Mouse (Mus musculus) adrenal gland, adult 2 months (tissue): ENCODE measurements at regions not wholly inside any gene's neighbourhood (a gene's known extent, or its start where the extent isn't known, plus 50 kb on each side); places are given as distances from the start of the nearest gene placed in this dataset.
A peak's percentile ranks its signal among the peaks of the same experiment; 100 is the strongest.

Source experiments
- DNase-seq: peaks from one replicate; pipeline ENCODE4 v3.0.0; 2021

DNA sequence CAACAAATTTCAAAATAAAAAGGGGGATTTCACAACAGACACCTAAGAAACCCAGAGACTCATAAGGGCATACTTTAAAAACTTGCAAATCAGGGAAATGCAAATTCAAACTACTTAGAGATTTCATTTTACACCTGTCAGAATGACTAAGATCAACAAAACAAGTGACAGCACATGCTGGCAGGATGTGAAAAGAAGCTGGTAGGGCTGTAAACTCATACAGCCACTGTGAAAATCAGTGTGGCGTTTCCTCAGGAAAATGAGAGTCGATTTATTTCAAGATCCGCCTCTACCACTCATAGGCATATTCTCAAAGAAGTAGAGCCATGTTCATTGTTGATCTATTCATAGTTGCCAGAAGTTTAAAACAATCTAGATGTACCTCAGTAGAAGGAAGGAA, 133.6 kb upstream of the Veph1 start:
- DNase-seq = no peak

DNA sequence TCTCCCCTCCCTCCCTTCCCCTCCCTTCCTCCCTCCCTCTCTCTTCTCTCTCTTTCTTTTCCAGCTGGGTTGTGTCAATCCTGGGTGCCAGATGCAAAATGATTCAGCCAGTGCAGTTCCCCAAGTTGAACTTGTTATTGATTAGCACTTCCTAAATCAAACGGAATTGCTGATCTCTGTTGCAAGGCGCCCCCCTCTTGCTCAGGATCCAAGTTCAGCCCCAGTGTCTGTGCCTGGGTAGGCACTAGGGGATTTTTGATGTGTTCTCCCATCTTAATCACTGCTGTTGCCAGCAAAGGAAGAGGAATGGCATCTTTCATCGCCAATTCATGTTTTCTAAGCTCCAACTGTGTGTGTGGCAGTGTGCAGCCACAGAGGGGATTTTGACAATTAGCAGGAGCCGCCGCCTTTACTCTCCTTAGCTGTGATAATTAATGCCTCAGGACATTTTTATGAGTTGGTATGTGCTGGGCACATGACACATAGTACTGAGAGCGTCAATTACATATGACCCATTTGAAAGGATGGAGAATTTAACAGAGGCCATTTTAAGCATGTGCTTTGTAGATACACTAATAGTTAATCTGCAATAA, 125.9 kb upstream of the Veph1 start:
- DNase-seq = no peak

DNA sequence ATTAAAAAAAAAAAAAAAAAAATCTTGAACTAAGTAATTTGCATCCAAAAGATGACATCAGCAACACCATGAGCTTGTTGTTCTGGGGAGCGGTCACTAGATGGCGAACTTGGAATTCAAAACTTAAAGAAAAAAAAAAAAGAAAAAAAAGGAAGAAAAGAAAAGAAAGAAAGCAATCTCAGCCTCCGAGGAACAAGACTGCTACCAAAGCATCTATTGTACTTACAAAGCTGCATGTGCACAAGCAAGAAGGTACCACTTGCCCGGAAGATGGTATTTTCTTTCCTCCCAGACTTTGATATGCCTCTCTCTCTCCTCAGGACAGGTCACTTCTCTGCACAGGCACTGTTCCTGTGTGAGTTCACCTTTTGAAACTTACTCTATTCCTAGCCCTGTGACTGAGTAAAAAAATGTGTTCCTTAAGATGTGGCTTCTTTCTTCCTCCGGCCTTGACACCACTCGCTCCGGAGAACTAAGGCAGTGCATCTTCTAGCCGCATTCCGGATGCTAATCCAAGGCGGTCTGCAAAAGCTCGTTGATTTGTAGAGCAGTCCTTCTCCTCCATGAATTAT, 114.2 kb upstream of the Veph1 start:
- peak; percentile 16 for DNase-seq

DNA sequence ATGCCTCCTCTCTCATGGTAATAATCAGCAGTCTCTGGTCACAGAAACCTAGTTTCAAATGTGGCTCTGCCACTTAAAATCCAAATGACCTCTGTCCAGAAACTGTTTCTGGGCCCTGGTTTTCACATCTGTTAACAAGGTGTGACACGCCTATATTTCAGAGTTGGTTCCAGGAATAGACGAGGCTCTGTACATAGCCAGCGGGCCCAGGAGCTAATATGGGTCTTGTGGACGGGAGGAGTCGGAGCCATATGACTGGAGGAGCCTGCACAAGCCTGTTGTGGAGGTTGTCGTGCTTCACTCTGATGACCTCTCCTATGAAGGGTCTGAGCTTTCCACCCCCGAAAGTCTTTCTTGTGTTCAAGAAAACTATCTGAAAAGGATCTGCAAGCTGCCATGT, 112.2 kb upstream of the Veph1 start:
- no peak for DNase-seq

DNA sequence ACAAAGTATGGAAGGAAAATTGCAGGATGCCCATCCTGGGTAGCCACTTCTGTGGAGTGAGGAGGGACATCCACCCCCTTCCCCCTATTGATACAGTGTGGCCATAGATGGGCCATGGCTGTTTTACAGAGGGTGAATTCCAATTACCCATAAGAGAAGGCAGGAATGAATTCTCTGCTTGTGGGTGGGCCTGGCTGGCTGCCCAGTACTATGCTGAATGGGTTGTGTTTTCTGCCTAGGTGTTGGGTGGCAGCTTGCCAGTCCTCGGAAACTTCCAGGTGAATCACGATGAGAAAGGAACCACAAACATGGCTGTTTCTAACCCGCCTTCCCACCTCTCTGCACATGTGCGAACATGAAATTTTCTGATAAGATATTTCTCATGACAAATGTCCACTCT, 109.0 kb upstream of the Veph1 start:
- no peak for DNase-seq

DNA sequence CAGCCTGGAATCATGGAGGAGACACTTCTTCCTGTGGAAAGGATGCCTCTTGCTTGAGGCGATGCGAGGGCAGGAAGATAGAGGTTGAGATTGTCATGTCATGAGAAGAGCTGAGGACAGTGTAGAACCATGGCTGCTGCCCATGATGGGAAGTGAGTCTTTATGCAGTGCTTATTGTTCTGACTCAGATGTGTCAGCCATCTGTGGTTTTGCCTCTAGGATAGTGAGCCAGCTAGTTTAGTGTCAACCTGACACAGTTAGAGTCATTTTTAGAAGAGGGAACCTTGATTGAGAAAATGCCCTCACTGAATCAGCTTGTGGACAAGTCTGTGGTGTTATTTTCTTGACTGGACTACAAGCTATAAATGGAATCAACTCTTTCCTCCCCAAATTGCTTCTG, 107.1 kb upstream of the Veph1 start:
- DNase-seq = no peak

DNA sequence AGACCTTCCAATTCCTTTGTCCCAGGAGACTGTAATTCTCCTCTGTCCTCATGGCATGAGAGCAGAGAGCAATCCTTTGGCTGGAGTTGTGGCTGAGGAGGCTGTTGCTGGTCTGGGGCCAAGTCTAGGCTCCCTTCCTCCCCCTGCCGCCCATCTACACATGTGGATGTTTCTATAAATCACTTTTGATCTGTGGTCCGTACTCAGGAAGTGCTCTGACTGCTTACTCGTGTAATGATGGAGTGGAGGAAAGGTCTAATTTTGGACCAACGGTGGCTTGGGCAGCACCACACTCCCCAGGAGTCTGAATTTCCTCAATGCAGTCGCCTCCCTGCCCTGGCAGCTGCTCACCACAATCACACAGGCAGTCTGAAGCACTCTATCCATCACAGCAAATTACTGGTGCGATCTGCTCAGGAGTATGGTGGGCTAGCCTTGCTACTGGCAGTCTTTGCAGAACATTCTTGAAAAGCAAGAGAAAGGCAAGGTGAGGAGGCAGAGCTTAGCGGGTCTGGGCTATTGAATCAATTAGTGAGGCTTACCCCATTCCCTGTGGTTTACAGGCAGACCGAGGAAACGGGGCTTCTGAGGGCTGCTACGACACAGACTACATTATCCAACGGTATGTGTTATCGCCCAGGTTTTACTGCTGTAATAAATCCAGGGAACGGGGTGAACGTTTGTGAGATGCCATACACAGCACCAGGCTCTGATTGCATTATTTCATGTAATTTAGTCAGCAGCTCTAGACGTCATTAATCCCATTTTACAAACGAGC, 104.3 kb upstream of the Veph1 start:
- DNase-seq = no peak

DNA sequence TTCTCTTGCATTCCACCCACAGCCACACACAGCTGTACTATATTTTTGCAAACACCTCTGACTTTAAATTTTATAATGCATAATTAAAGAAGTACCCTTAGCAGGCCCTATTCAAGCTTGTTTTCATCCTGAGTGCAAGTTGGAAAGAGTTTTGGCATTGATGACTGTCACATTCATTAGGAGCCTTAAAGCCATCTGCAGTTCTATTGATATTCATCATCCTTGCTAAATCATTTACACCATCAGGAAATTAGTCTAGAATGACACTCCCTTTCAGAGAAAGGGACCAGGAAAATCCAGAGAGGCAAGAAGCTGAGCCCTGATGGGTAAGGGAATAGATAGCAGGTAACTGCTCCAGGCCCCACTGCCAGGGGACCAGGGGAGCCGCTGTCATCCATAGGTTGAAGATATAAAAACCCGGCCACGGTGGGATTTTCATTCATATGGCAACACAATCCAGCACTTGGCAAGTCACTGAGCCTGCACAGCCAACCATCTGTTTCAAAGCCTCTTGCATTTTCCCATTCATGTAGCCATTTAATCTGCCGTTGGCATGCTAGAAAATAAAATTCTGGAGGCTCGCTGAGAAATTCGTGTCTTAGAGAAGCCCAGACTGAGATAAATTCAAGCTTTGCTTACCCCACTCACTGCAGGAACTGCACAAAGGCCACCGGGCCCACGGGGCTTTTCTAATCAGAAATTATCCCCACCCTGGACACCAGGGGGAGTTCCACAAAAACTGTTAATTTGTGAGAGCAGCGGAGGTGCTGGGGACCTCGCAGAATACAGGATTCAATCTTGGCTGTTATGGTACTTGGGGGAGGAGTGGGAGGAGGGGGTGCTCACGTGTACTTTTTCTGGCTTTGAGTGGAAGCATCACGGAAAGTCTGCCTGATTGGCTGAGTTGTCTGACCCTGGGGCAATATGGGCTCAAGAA, 101.8 kb upstream of the Veph1 start:
- no peak for DNase-seq

DNA sequence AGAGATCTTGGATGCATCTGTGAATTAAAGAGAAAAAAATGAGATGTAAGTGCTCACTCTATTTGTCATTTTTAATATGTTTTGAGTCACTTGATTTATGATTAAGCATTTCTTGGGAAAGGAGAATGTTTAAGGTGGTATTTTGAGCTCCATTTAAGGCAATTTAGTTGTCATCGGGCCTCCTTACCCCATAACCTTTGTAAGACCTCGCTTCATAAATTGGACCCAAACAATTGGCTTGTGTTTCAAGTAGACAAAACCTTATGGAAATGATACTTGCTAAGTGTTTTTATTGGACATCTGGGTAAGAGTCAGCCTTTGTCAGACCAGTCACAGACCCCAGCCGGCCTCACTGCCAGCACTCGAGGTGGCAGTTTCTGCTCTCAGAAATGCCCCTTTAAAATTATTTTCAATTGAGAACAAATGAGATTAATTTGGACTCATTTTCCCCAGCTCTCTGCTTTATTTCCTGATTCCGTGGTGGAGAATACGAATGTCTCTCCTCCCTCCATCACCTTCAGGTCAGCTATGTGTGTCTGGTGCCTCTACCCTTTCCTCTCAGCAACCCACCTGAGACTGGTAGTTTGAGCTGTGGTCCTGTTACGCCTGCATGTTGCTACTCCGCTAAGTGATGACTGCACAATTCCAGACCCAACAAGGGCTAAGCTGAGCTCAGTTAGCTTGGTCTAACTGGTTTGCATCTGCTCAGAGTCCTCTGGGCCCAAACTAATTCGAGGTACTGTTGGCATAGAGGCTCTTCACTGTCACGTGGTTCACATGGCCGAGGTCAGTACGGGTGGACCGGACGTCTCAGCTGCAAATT, 78.7 kb upstream of the Veph1 start:
- no peak for DNase-seq

DNA sequence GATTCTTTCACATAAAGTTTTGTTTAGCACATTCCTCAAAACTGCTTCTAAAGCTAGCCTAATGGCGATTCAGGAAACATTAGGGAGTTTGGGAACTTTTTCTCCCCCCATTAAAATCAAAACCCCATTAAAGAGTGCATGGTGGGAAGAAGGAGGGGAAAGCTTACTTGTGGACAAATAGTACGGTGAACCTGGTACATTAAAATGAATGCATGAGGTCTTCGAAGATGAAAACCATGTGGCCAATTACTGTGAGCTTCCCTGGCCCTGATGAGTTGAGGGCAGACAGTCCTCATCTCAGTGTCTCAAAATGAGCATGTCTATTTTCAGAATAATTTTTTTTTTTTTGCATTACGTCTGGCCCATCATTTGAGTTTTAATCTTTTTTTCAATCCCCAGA, 78.0 kb upstream of the Veph1 start:
- no peak for DNase-seq

DNA sequence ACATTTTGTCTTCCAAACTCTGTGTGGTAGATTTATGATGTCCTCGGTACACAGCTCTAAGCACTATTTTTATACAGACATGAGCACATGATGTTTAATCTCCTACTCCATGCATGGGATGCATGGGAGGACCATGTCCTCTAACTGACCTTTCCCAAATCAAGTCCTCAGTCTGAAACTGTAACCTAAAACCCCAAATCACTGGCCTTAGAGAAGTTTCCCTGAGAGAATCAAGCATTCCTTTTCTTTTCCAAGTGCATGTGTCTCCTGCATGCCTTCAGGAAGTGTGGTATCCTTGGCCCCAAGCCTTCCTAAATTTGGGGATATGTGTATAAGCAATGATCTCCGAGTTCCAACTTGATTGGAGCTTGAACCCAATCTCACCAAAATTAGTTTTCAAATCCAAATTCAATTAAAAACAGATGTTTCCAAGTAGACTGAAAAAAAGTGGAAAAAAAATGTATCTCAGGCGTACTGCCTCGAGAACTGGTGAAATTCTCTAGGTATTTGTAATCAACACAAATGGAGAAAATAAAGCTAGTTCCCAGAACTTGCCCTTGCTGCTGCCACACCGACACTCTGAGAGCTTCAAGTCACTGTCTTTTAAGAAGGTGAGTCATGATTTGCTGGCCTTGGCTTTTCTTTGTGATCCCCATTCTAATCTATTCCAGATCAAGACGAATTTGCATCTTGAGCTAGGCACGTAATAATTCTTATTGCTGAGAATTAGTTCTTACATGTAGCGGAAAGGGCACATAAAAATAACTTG, 77.4 kb upstream of the Veph1 start:
- DNase-seq = peak; percentile 11
